Mouse (Mus musculus): Measurements from ENCODE around the gene Fam161b.

The Fam161b gene

DNA sequence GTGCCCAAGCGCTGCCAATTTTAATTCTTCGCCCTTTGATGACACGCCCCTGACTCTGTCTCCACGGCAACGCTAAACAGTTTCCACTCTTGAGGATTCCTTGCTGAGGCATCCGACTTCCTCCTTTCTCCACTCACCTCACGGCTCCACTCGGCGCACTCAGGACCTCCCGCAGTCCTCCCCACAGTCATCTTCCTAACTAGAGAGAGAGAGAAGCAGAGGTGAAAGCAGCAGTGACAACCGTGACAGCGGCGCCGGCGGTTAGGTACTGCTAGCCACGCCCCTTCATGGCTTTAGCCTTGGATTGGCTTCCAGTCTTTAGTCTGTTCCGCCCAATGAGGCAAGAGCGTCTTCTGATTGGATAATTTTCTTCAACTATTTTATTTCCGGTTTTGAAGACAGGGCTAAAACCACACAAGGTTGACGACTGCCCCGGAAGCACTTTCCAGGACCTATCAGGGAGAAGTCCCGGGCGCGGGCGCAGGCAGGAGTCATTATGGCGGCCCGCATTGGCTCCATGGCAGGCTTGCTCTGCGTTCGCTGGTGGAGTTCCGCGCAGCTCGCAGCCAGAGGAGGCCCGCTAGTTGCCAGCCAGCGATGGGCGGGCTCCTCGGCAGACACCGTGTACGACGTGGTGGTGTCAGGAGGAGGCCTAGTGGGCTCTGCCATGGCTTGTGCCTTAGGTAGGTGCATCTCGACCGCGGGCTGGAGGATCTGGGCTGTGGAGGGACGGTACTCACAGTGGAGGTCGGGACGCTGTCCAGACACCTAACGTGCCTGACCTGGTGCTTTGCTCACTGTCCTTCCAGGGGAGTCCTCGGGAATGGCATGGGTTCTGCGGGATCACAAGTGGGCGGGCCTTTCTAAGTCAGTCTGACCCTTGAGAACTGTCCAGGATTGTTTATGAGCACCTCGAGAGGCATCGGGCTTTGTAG is at the start of gene Fam161b, which contains the start of gene Coq6:
Gene Fam161b, minus strand, starts transcription at position 279 of the 935 bp plus-strand sequence.
Gene Coq6, plus strand, starts transcription at position 103 of the 935 bp plus-strand sequence.
- peak; percentile 94 for DNase-seq

- DNase-seq, result peak; percentile 94
These were observed 47.3 kb upstream of the Fam161b start, which contains the start of the genes Entpd5 and Bbof1 for GRCm38 (mm10) chr12:84408819-84409507. Entpd5 (minus strand) TSS chr12:84409029. Bbof1 (plus strand) TSS chr12:84409071.

- DNase-seq, result no peak
These were observed 46.5 kb upstream of the Fam161b start for GRCm38 (mm10) chr12:84407874-84408818.

GRCm38 (mm10) chr12:84407259-84407658 is 45.6 kb upstream of the Fam161b start:
- no peak for DNase-seq

DNA sequence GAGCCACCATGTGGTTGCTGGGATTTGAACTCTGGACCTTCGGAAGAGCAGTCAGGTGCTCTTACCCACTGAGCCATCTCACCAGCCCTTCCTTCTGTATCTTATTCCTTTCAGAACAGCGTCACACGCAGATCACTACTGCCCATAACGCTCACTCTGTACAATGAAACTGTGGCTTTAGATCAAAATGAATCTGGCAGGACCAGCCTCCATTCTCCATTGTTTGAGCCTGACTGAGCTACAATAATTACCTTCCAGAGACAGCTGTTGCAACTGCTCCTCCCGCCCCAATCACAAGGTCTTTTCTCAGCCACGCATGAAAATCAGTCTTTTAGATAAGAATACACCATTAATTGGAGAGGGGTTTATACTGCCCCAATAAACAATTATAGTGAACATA is 42.9 kb upstream of the Fam161b start:
- DNase-seq, result no peak

DNA sequence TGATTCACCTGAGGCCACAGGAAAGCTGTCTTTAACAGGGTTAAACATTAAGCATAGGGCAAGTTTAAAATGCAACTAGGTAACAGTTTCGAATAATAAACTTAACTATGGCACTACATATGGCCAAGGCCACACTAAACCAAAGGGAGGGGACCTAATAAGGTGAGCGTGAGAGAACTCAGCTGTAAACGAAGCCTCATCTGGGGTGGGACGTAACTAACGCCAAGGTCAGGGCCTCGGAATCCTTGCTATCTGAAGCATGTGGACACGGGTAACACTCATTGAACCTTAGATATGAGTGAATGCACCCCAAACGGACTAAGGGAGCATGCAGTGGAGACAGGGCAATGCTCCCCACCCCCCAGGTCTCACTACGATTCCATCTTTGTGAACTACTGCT is 41.3 kb upstream of the Fam161b start:
- no peak for DNase-seq

GRCm38 (mm10) chr12:84400653-84401052 is 39.0 kb upstream of the Fam161b start:
- DNase-seq, result no peak

GRCm38 (mm10) chr12:84400068-84400467 is 38.4 kb upstream of the Fam161b start:
- DNase-seq, result no peak

- DNase-seq, result no peak
These were observed 38.0 kb upstream of the Fam161b start for GRCm38 (mm10) chr12:84399663-84400062.

GRCm38 (mm10) chr12:84399135-84399534 is 37.5 kb upstream of the Fam161b start:
- DNase-seq, result no peak

DNA sequence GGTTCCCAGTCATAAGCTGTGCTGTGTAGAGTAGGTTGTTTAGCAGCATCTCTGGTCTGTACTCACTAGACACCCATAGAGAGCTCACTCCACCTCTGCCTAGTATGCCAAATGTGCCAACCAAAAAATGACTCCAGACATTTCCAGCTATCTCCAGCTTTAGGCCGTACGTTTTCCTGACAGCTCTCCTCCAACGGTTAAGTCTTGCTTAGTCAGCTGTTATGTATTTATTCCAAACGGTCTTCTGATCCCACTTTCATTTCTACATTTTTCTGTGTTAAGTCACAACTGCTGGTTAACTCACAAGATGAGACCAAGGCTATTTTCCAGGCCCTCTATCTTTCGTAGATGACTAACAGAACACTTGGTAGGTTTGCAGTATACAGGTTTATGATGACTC is 37.0 kb upstream of the Fam161b start:
- DNase-seq, result no peak

GRCm38 (mm10) chr12:84397685-84398084 is 36.1 kb upstream of the Fam161b start:
- DNase-seq, result no peak

- no peak for DNase-seq
These were observed 35.5 kb upstream of the Fam161b start for GRCm38 (mm10) chr12:84396947-84397679.

DNA sequence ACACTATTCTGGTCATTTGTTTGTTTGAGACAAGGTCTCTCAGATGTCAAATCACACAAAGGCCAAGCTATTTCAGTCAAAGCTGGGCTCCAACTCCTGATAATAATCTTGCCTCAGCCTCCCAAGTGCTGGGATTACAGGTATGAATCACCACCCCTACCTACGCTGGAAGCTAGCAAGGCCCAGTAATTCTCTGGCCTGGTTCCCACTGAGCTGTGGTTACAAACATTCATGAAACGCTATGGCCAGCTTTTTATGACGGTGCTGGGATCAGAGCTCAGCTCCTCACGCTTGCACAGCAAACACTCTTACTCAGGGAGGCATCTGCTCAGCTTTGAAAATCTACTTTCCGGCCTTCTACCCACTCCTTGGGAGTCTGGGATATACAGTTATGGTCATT is 32.2 kb upstream of the Fam161b start:
- DNase-seq, result no peak

GRCm38 (mm10) chr12:84392681-84393080 is 31.0 kb upstream of the Fam161b start:
- DNase-seq, result no peak

- DNase-seq, result no peak
These were observed 28.7 kb upstream of the Fam161b start for GRCm38 (mm10) chr12:84390336-84390735.

GRCm38 (mm10) chr12:84388774-84389400 is 27.3 kb upstream of the Fam161b start:
- no peak for DNase-seq

DNA sequence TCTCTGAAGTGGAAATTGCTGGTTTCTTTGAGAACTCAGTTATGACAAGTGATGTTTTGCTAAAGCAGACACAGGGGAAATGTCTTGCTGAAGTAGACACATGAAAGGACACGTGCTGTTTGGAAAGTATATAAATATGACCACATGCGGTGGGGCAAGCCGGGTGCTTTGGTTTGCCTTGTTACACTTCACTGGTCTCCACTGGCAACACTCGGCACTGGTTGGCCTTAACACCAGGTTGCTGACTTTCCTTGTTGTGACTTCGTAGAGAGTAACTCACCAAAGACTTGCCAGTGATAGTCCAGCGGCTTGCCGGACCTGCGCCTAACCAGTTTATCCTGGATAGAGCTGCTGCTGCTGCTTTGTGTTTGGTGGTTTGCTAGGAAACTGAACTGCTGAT is 26.5 kb upstream of the Fam161b start:
- no peak for DNase-seq

DNA sequence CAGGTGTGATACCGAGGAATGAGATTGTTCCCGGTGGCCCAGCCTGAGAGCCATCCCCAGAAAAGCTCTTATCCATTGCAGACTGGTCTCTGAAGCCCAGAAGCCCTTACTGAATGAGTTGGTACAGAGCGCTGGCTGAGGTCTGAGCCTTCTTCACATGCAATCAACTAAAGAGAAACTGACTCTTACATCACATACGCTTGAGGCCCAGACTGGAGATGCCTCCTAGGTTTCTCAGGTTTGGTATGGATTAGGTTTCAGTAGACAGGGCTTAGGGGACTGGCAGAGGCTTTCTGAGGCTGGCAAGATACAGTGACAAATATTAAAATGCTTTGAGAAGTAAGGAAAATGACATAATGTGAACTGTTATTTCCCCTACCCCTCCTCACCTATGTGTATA is 23.8 kb upstream of the Fam161b start:
- DNase-seq, result no peak

- no peak for DNase-seq
These were observed 23.0 kb upstream of the Fam161b start for GRCm38 (mm10) chr12:84384644-84385081.

DNA sequence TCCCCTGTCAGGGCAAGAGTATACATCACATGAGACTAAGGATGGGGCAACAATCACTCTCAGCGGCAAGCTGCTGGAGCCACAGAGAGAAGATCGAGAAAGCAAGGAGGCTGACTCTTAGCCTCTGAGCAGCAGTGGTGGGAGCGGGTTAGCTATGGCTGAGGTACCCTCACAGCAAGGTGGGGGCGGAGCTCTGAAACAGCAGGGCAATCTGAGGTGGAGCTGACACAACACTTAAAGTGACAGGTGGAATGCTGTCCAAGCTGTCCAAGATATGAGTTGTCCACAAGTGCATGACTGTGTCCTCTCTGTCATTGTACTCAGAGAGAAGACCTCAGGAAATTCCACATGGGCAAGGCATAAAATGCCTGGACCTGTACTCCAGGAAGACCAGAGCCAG is 20.7 kb upstream of the Fam161b start:
- no peak for DNase-seq
